Mouse (Mus musculus) intestine, postnatal 0 days (tissue): ENCODE data around the gene Cpeb3. TPM values are rescaled to one million over a fixed set of nuclear protein-coding genes. Genes with fewer than 3 reads are reported as not detected.

Experiments
- ATAC-seq: fragments of 200-750 bp; cut with Nextera tagmentation; 2 replicates; pipeline ENCODE4 v1.8.0; 2017; ENCODE audit warnings: mild to moderate bottlenecking, moderate TSS enrichment, moderate library complexity
- H3K27ac ChIP-seq: fragments of 300-500 bp; sonication (generic); 2 replicates; pipeline ENCODE4 v1.5.1; 2014; ENCODE audit warnings: mild to moderate bottlenecking, low read depth, low read length, moderate library complexity
- H3K27me3 ChIP-seq: fragments of 300-500 bp; sonication (generic); replicated peaks from 2 replicates; pipeline ENCODE4 v1.6.1; 2014; ENCODE audit warnings: low read length, mixed read lengths; ENCODE audit not compliant: control insufficient read depth, insufficient read depth
- H3K36me3 ChIP-seq: fragments of 300-500 bp; sonication (generic); 2 replicates; pipeline ENCODE4 v1.6.1; 2014; ENCODE audit warnings: mild to moderate bottlenecking, moderate library complexity; ENCODE audit not compliant: control insufficient read depth, insufficient read depth
- H3K4me1 ChIP-seq: fragments of 300-500 bp; sonication (generic); replicated peaks from 2 replicates; pipeline ENCODE4 v1.6.1; 2014; ENCODE audit warnings: antibody characterized with exemption, low read length, mixed read lengths; ENCODE audit not compliant: control insufficient read depth, insufficient read depth
- H3K4me2 ChIP-seq: fragments of 300-500 bp; sonication (generic); replicated peaks from 2 replicates; pipeline ENCODE4 v1.6.1; 2014; ENCODE audit warnings: low read depth, mild to moderate bottlenecking, moderate library complexity
- H3K4me3 ChIP-seq: fragments of 300-500 bp; sonication (generic); 2 replicates; pipeline ENCODE4 v1.5.1; 2014; ENCODE audit warnings: low read depth, low read length
- H3K9ac ChIP-seq: fragments of 300-500 bp; sonication (generic); 2 replicates; pipeline ENCODE4 v1.6.1; 2014; ENCODE audit warnings: mild to moderate bottlenecking, low read depth, low read length
- H3K9me3 ChIP-seq: fragments of 300-500 bp; sonication (generic); 2 replicates; pipeline ENCODE4 v1.6.1; 2016; ENCODE audit warnings: mixed run types; ENCODE audit not compliant: control insufficient read depth
- CTCF ChIP-seq: sonication (generic); IDR thresholded peaks from 2 replicates; pipeline ENCODE4 v1.5.1; 2016; ENCODE audit warnings: low read depth, mild to moderate bottlenecking, control low read depth, antibody characterized with exemption, moderate library complexity
- WGBS: fragments of 180-500 bp; shearing (Covaris S2); extraction: QIAGEN DNeasy Blood & Tissue Kit; methylation state at CpG from one replicate; pipeline ENCODE4 v1.1.7; 2014; 5-methylcytosine and 5-hydroxymethylcytosine counted together
- polyA plus RNA-seq: library from polyadenylated mRNA; unstranded; fragments of >200 nt; fragmentation: Nextera tagmentation; extraction: Ambion mirVana; gene quantifications from 2 replicates; pipeline ENCODE4 v1.2.1, GENCODE M21; 2015

Cpeb3 gene
- polyA plus RNA-seq, 1 experiment from 2014 or later = 1.6 TPM

GRCm38 (mm10) chr19:37074726-37075125 is 133.7 kb downstream of the Cpeb3 start:
- ATAC-seq = no peak
- no peak for TF ChIP-seq CTCF
- H3K27ac ChIP-seq = no peak overlapping the region

GRCm38 (mm10) chr19:37074276-37074675 is 134.1 kb downstream of the Cpeb3 start:
- WGBS = 92% methylated on average over 3 of the region's 3 CpGs
- Histone ChIP-seq H3K4me2 (no peak overlapping the region), H3K4me1 (no peaks in the 10 kb centered on the region), H3K4me3 (no peak overlapping the region), H3K36me3 (no peaks in the 10 kb centered on the region), H3K27ac (no peak overlapping the region), H3K9ac (no peak overlapping the region), H3K9me3 (no peaks in the 10 kb centered on the region), H3K27me3 (no peaks in the 10 kb centered on the region)
- no peak for ATAC-seq
- no peak for TF ChIP-seq CTCF

More at GRCm38 (mm10) chr19:37074726-37075125, 133.7 kb downstream of the Cpeb3 start:
- H3K9me3 ChIP-seq = no peaks in the 10 kb centered on the region
- no peak overlapping the region for H3K4me2 ChIP-seq
- no peaks in the 10 kb centered on the region for H3K27me3 ChIP-seq
- H3K4me1 ChIP-seq = no peaks in the 10 kb centered on the region
- WGBS = 49% methylated on average over 5 of the region's 5 CpGs
- H3K9ac ChIP-seq = no peak overlapping the region
- H3K4me3 ChIP-seq = no peak overlapping the region
- H3K36me3 ChIP-seq = no peaks in the 10 kb centered on the region

GRCm38 (mm10) chr19:37072871-37073629 is 135.4 kb downstream of the Cpeb3 start:
- Histone ChIP-seq H3K9ac (no peak overlapping the region), H3K36me3 (no peaks in the 10 kb centered on the region), H3K4me3 (no peak overlapping the region), H3K4me2 (no peak overlapping the region), H3K27me3 (no peaks in the 10 kb centered on the region), H3K9me3 (no peaks in the 10 kb centered on the region), H3K27ac (no peak overlapping the region), H3K4me1 (no peaks in the 10 kb centered on the region)
- TF ChIP-seq CTCF = no peak
- ATAC-seq = no peak
- WGBS = 64% methylated on average over 5 of the region's 5 CpGs

- H3K4me3 ChIP-seq = no peak overlapping the region
- no peak overlapping the region for H3K9ac ChIP-seq
- H3K9me3 ChIP-seq = no peaks in the 10 kb centered on the region
- whole genome bisulfite sequencing = 91% methylated on average over 4 of the region's 4 CpGs
- H3K4me2 ChIP-seq = no peak overlapping the region
- H3K36me3 ChIP-seq = no peaks in the 10 kb centered on the region
- H3K27me3 ChIP-seq = no peaks in the 10 kb centered on the region
- H3K27ac ChIP-seq = no peak overlapping the region
- ATAC-seq = no peak
- no peaks in the 10 kb centered on the region for H3K4me1 ChIP-seq
- peak; percentile 20 for TF ChIP-seq CTCF
These were observed 139.2 kb downstream of the Cpeb3 start for GRCm38 (mm10) chr19:37069243-37069642.

- H3K9me3 ChIP-seq = no peaks in the 10 kb centered on the region
- no peak for ATAC-seq
- no peaks in the 10 kb centered on the region for H3K4me1 ChIP-seq
- 76% methylated on average over 4 of the region's 4 CpGs for WGBS
- no peak overlapping the region for H3K4me2 ChIP-seq
- TF ChIP-seq CTCF = no peak
- H3K4me3 ChIP-seq = no peak overlapping the region
- no peak overlapping the region for H3K9ac ChIP-seq
- no peaks in the 10 kb centered on the region for H3K27me3 ChIP-seq
- H3K36me3 ChIP-seq = no peaks in the 10 kb centered on the region
- no peak overlapping the region for H3K27ac ChIP-seq
These were observed 148.3 kb downstream of the Cpeb3 start for GRCm38 (mm10) chr19:37060078-37060477.

- Histone ChIP-seq H3K36me3 (no peaks in the 10 kb centered on the region), H3K9me3 (no peaks in the 10 kb centered on the region), H3K4me3 (no peak overlapping the region), H3K4me1 (no peaks in the 10 kb centered on the region), H3K27me3 (no peaks in the 10 kb centered on the region), H3K4me2 (no peak overlapping the region), H3K27ac (no peak overlapping the region), H3K9ac (no peak overlapping the region)
- no peak for ATAC-seq
- WGBS = 26% methylated on average over 2 of the region's 2 CpGs
- TF ChIP-seq CTCF = no peak
These were observed 148.8 kb downstream of the Cpeb3 start for GRCm38 (mm10) chr19:37059623-37060022.
